Mouse (Mus musculus) kidney, postnatal 10 days (tissue): ENCODE results near the gene Kcnj9.
A peak's percentile ranks its signal among the peaks of the same experiment; 100 is the strongest.

Experiments
- DNase-seq: peaks from one replicate; pipeline ENCODE4 v3.0.0; 2021; ENCODE audit warnings: mixed read lengths

Kcnj9 gene

GRCm38 (mm10) chr1:172329131-172329530 is at the start of gene Kcnj9:
Gene Kcnj9, minus strand, starts transcription at chr1:172329318.
- no peak for DNase-seq

- DNase-seq: peak; percentile 52
Measured at GRCm38 (mm10) chr1:172376758-172377458, 47.8 kb upstream of the Kcnj9 start.

GRCm38 (mm10) chr1:172376198-172376667 is 47.1 kb upstream of the Kcnj9 start, which contains the start of gene Pigm:
Gene Pigm, plus strand, starts transcription at chr1:172376546.
- DNase-seq: peak; percentile 99

- DNase-seq: peak; percentile 74
Measured at GRCm38 (mm10) chr1:172368768-172369418, 39.8 kb upstream of the Kcnj9 start.

GRCm38 (mm10) chr1:172364684-172365083 is 35.6 kb upstream of the Kcnj9 start:
- peak; percentile 50 for DNase-seq

- DNase-seq: no peak
Measured at GRCm38 (mm10) chr1:172358341-172358740, 29.2 kb upstream of the Kcnj9 start.

- DNase-seq: peak; percentile 79
Measured at GRCm38 (mm10) chr1:172357550-172357949, 28.4 kb upstream of the Kcnj9 start.

- DNase-seq: no peak
Measured at GRCm38 (mm10) chr1:172355336-172355735, 26.2 kb upstream of the Kcnj9 start.

- DNase-seq: no peak
Measured at GRCm38 (mm10) chr1:172352453-172352852, 23.3 kb upstream of the Kcnj9 start.

GRCm38 (mm10) chr1:172352001-172352400 is 22.9 kb upstream of the Kcnj9 start:
- DNase-seq: no peak

- DNase-seq: peak; percentile 91
Measured at GRCm38 (mm10) chr1:172349916-172350812, 21.0 kb upstream of the Kcnj9 start.

- DNase-seq: no peak
Measured at GRCm38 (mm10) chr1:172349504-172349903, 20.4 kb upstream of the Kcnj9 start.

- no peak for DNase-seq
Measured at GRCm38 (mm10) chr1:172347382-172347781, 18.3 kb upstream of the Kcnj9 start.

- DNase-seq: no peak
Measured at GRCm38 (mm10) chr1:172346707-172347106, 17.6 kb upstream of the Kcnj9 start.

- DNase-seq: no peak
Measured at GRCm38 (mm10) chr1:172344820-172345219, 15.7 kb upstream of the Kcnj9 start.

- DNase-seq: peak; percentile 22
Measured at GRCm38 (mm10) chr1:172343914-172344313, 14.8 kb upstream of the Kcnj9 start.

GRCm38 (mm10) chr1:172342729-172343128 is 13.6 kb upstream of the Kcnj9 start:
- no peak for DNase-seq

- DNase-seq: no peak
Measured at GRCm38 (mm10) chr1:172341386-172341785, 12.3 kb upstream of the Kcnj9 start.

GRCm38 (mm10) chr1:172340729-172341321 is 11.7 kb upstream of the Kcnj9 start, which contains the start of gene Kcnj10:
Gene Kcnj10, plus strand, starts transcription at chr1:172341210.
- DNase-seq: peak; percentile 89

- DNase-seq: no peak
Measured at GRCm38 (mm10) chr1:172337411-172338185, 8.5 kb upstream of the Kcnj9 start.

- DNase-seq: no peak
Measured at GRCm38 (mm10) chr1:172335804-172336203, 6.7 kb upstream of the Kcnj9 start.

- peak; percentile 25 for DNase-seq
Measured at GRCm38 (mm10) chr1:172333512-172333911, 4.4 kb upstream of the Kcnj9 start.
